Mouse (Mus musculus): Measurements from ENCODE around the gene Zfp445.

Zfp445 gene

DNA sequence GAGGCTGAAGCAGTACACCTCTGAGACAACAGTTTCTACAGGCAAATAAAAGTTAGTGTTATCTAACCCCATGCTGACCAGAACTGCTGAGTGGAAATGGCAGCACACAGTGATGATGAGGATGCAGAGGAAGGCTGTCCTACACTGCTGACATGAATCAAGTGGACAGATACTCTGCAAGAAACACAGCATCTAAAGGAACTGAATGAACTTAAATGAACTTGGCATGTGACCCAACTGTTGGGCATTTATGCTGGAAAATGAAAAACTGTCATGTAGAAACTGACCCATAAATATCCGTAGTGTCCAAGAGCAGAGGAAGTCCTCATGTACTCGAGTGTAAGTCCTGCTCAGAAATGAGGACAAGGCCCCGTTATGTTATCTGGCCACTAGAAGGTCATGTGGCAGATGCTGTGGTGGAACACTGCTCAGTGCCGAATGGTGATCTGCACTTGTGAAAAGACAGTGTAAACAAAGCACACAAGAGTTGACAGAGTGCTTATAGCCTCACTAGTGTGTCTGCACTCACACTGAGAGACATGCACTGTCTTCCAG, 35.9 kb downstream of the Zfp445 start:
- DNase-seq: no peak

DNA sequence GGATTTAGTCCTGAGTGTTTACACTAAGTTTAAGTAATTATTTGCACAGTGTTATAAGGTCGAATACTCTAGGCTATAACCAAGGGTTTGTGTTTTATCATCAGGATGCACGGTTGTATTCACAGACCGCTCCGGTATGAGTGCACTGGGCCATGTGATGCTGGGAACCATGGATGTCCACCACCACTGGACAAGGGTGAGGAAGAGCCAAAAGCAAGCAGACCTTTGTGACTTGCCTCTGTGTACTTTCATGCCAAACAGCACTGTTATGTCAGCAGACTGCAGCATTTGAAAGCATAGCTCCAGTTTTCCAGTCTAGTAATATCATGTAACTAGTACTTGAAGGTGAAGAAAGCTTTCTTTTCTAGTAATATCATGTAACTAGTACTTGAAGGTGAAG, 39.1 kb downstream of the Zfp445 start:
- no peak for DNase-seq

DNA sequence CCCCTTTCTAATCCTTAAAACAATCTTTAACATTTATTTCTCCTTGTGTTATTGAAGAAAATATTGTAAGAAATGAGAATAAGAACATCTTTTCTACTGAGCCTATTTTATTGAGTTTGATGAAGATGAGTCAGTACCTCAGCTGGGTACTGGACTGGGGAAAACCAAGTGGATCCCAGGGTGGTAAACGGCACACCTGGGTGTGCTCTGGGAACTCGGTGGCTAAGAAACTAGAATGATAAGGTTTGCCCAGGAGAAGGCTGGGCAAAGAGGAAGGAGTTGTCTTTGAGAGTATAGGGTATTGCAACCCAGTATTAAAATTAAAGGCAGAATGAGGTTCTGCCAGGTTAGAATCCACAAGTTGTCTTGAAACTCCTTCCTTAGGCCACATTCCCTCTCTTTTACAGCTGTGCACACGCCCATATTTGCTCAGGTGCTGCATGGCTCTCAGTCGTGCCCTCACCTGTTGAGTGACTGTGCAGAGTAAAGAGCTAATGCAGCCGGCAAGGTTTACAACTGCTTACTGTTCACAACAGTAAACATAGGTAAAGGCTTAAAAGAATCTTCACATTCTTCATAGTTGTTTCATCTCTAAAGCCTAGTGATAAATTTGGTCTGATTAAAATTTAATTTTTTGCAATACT, 42.3 kb downstream of the Zfp445 start:
- no peak for DNase-seq

DNA sequence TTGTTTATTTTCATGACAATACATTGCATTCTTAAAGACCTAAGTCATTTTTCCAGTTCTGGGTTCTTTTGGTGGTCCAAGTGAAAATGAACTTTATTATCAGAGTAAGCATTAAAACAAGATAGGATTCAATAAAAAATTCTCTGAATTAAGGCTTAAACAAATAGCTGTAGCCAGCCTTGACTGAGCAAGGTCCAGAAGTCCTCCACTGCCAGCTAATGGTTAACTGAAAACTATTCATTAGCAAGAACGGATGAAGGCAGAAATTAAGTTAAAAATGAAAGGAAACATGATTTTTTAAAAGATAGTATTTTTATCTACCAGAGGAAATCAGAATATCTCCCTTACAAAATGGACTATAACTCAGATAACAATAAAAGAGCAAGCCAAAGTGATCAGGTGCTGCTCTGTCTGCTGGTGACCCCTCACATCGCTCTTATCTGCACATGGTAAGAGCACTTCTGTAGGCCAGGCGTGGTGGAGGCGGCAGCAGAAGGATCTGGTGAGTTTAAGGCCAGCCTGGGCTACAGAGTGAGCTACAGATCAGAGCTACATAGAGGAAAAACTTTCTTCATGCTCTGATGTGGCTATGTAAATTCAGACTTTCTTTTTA, 50.5 kb downstream of the Zfp445 start:
- no peak for DNase-seq

DNA sequence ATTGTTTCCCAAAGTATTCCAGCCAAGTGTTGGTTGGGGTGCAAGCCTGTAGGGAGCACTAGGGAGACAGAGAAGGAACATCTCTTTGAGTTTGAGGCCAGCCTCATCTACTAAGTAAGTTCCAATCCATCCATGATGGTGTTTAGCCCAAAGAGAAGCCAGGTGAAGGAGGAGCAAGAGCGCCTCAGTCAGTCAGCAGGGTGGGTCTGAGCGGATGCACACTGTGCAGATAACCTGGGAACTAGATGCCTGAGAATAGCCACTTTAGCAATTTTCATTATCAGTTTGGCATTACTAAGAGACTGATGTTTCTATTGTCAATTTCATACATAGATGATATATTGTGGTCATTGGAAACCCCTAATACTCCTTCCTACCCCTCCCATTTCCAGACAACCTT, 51.0 kb downstream of the Zfp445 start:
- no peak for DNase-seq

DNA sequence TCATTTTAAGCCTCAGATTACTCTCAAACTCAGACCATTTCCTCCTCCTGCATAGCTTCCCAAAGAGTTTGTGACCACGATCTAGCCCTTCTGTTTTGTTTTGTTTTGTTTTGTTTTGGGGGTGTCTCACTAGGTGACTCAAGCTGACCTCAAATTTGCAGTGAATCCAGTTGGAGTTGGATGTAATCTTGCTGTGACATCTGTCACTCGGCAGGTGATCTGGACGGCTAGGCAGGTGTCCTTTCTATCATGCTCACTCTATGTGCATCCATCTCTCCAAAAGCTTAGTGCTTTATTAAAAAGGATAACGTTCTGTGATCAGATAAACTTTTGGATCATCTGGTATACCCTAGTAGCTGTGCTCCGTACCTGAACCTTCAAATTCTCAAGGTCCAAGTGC, 53.4 kb downstream of the Zfp445 start:
- no peak for DNase-seq

DNA sequence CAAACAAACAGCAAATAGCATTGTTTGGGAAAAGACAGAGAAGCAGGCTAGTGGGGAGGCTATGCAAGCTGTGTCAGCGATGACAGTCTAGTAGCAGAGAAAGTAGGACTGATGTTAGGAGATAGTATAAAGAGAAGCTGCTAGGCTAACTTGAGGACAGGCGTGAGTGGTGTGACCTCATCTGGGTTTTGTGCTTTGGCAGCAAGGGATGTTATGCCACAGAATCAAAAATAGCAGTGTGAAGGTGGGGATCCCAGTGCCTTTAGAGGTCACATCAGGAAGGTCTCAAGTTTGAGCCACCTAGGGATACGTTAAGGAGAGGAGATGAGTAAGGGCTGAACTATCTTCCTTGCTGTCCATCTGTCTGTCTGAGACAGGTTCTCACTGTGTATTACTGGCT, 55.6 kb downstream of the Zfp445 start:
- no peak for DNase-seq

DNA sequence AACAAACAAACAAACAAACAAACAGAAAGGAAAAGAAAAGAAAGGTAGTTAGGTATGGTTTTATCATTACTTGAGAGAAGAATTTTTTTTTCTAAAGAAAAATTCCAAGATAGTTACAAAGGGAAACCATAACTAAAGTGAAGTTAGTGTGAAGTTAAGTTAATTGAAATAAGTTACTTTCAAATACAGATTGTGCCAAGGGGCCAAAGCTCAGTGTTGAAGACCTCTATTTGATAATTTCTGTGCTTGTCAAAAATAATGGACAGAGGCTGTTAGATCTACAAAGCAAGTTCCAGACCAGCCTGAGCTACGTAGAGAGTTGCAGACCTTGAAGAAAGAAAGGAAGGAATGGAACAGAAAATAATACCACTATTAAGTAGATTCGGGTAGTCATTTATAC, 58.6 kb downstream of the Zfp445 start:
- DNase-seq: no peak

DNA sequence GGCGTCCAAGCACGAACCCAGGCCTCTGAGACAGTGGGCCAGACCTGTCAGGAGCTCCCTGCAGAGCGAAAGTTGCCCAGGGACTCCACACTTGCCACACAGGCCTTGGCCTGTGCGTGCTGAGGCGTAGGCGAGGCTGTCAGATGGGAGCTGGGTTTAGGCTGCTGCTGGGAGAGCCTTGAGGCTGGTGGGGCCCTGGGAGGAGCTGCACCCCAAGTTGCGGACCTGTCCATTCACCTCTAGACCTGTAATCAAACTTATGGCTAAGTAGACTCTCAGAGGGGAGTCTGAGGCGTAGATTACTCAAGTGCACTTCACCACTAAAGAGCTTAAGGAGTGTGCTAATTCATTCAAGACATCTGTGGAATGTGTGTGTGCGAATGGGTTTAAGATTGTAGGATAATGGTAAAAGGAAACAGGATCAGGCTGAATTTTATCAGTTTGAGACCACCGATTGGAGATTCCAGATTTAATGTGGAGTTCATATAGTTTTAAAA, 59.9 kb downstream of the Zfp445 start:
- no peak for DNase-seq

DNA sequence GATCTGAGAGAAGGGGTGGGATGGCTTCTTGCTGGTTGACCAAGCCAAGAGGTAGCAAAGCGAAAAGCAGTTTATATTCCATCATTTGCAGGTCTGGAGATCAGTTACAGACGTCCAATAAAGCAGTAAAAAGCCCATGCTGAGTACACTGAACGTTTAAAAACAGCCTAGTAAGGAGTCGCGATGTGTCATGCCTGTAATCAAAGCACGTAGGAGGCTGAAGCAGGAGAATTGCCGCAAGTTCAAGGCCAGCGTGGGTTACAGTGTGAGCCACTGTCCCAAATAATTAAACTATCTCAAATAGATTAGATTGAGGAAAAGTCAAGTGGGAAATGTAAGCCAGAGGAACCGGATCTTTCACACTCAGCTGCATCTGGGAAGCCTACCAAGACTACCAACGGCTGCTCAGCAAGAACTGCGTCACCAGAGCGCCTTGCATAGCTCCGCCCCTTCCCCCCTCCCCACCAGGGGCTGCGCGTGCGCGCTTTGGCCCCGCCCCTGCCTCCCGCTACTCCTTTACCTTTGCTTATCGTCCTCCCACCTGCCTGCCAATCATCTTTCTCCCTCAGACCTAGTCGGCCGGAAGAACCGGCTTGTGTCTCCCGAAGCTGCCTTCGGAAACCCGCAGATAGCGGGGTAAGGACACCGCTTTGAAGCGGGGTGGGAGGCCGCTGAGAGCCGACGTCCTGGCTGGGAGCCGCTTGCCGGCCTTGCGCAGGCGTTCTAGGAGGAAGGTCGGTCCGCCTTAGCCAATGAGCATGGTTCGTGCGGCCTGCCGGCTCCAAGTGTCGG, 60.6 kb downstream of the Zfp445 start, which contains the start of gene Tcaim:
Gene Tcaim (plus strand): TSS at position 487 of the 792 bp plus-strand sequence.
- peak; percentile 92 for DNase-seq

All from right cerebral cortex, postnatal 4 days (tissue).